ENCODE assay signal across 8 mouse cellular contexts in genomic region chr4:134534124-134534886, GRCm38 (mm10). TPM values are rescaled to one million over a fixed set of nuclear protein-coding genes. Genes with fewer than 3 reads are reported as not detected.
DNase-seq lines count a peak whose midpoint lies in the region; ATAC-seq lines count a peak whose summit lies in the region.

No protein-coding gene starts in this region.

- H3K4me1 ChIP-seq in neural tube, embryonic 13.5 days (replicated peaks): peaks cover 32% of the 10 kb centered on the region

- peak overlapping the region; percentile 91 for H3K9ac ChIP-seq in neural tube, embryonic 13.5 days

- under 1% methylated on average over 57 of the region's 57 CpGs for WGBS in neural tube, embryonic 13.5 days

- ATAC-seq in neural tube, embryonic 13.5 days (ENCODE audit: low read depth): peak; percentile 21

- H3K36me3 ChIP-seq in neural tube, embryonic 13.5 days: peaks cover 44% of the 10 kb centered on the region

- H3K4me2 ChIP-seq in neural tube, embryonic 13.5 days: peak overlapping the region; percentile 96

- H3K27ac ChIP-seq in neural tube, embryonic 13.5 days (replicated peaks): peak overlapping the region; percentile 86

- peak overlapping the region; percentile 98 for H3K4me3 ChIP-seq in neural tube, embryonic 13.5 days

- no peaks in the 10 kb centered on the region for H3K9me3 ChIP-seq in neural tube, embryonic 13.5 days

- H3K27me3 ChIP-seq in neural tube, embryonic 13.5 days: no peaks in the 10 kb centered on the region

- DNase-seq in A20 (ENCODE audit: low read depth, low spot score) (peak; percentile 82), R1 (ENCODE audit: low read depth, low spot score) (peak; percentile 73)
- DNase-seq in embryo, embryonic 11 days: peak; percentile 83
- peak; percentile 77 to 78 for DNase-seq in heart, adult 18-20 months
- peak; percentile 79 for DNase-seq in kidney, adult 18-20 months
- peak; percentile 81 to 83 for DNase-seq in lung, adult 18-20 months
- DNase-seq in thymus, postnatal 14 days: peak; percentile 88

RNA-seq across cellular contexts. Expression of gene Mtfr1l, which starts 0.9 kb away (rescaled TPM):
- total RNA-seq in heart, adult 18-20 months (2021): 100 to 1,000 TPM; 184 to 217 TPM
- 165 and 172 TPM in 2 replicates for polyA plus RNA-seq in neural tube, embryonic 13.5 days (2015; fragmentation: Nextera tagmentation; extraction: Ambion mirVana)

RNA-seq across cellular contexts. Expression of gene Selenon, which starts 17.7 kb away (rescaled TPM):
- total RNA-seq in heart, adult 18-20 months (2021): 10 to 100 TPM; 16.8 to 17.0 TPM
- polyA plus RNA-seq in neural tube, embryonic 13.5 days (2015; fragmentation: Nextera tagmentation; extraction: Ambion mirVana): 11.3 and 17.1 TPM in 2 replicates

RNA-seq across cellular contexts. Expression of gene Aunip, which starts 23.5 kb away (rescaled TPM):
- total RNA-seq in heart, adult 18-20 months (2021): under 1 TPM in 1 of 2 experiments, not detected in 1; 0.36 TPM
- polyA plus RNA-seq in neural tube, embryonic 13.5 days (2015; fragmentation: Nextera tagmentation; extraction: Ambion mirVana): 2.3 TPM in 2 replicates

RNA-seq across cellular contexts. Expression of gene Paqr7, which starts 37.8 kb away (rescaled TPM):
- 10 to 100 TPM; 15.5 to 15.7 TPM for total RNA-seq in heart, adult 18-20 months (2021)
- 19.5 and 23.3 TPM in 2 replicates for polyA plus RNA-seq in neural tube, embryonic 13.5 days (2015; fragmentation: Nextera tagmentation; extraction: Ambion mirVana)

Comparison
In these comparisons a context has a peak if more than half of its experiments do, and no peak if none do; other contexts are left out.
1. Peak in every context shown above with its lines: DNase-seq, ATAC-seq, H3K4me3 ChIP-seq and H3K27ac ChIP-seq.